Mouse (Mus musculus): ENCODE results near the gene Pla2g4b.

The Pla2g4b gene

GRCm38 (mm10) chr2:120062248-120062647, 29.0 kb downstream of the Pla2g4b start:
- no peak for DNase-seq (ENCODE audit: low spot score in 2 of 2)

DNA sequence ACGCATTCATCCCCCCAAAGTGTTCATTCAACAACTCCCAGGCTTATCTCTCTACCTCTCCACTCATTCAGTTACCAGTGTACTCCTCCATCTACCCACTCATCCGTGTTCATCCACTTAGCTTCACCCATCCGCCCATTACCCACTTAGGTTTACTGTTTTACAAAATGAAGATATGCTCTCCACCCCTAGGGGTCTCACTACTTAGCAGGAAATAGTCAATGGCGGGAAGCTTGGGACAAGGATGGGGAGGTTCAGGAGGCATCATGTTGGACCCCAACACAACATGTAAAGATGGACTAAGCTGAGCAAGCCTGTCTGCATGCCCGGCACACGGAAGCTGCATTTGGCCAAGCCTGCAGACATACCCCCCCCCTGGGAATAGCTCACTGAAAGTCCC, 31.4 kb downstream of the Pla2g4b start:
- no peak for DNase-seq (ENCODE audit: low spot score in 2 of 2)

DNA sequence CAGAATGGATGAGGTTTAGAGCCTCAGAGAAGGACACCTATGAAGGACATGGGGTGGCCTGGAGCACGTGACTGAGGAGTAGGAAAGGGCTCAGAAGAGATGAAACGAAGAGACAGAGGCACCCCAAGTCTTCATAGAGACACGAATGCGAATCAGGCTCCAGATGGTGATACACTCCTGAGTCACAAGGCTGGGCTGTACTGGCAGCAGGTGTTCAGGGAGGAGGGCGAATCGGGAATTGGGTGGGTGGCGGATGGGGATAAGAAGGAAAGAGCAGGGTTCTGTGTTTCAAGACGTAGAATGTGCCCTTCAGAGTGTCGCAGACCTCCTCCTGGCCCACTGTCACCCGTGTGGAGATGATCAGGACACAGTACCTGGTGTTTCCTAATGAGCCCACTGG, 32.0 kb downstream of the Pla2g4b start:
- peak; percentile 54 to 57 for DNase-seq (ENCODE audit: low spot score in 2 of 2)

GRCm38 (mm10) chr2:120066224-120066623, 33.0 kb downstream of the Pla2g4b start:
- DNase-seq (ENCODE audit: low spot score in 2 of 2), result no peak

GRCm38 (mm10) chr2:120068555-120069465, 35.6 kb downstream of the Pla2g4b start:
- no peak for DNase-seq (ENCODE audit: low spot score in 2 of 2)

- peak; percentile 79 to 80 for DNase-seq (ENCODE audit: low spot score in 2 of 2)
Measured at GRCm38 (mm10) chr2:120069466-120069990, 36.3 kb downstream of the Pla2g4b start.

GRCm38 (mm10) chr2:120074096-120074495, 40.9 kb downstream of the Pla2g4b start:
- no peak for DNase-seq (ENCODE audit: low spot score in 2 of 2)

DNA sequence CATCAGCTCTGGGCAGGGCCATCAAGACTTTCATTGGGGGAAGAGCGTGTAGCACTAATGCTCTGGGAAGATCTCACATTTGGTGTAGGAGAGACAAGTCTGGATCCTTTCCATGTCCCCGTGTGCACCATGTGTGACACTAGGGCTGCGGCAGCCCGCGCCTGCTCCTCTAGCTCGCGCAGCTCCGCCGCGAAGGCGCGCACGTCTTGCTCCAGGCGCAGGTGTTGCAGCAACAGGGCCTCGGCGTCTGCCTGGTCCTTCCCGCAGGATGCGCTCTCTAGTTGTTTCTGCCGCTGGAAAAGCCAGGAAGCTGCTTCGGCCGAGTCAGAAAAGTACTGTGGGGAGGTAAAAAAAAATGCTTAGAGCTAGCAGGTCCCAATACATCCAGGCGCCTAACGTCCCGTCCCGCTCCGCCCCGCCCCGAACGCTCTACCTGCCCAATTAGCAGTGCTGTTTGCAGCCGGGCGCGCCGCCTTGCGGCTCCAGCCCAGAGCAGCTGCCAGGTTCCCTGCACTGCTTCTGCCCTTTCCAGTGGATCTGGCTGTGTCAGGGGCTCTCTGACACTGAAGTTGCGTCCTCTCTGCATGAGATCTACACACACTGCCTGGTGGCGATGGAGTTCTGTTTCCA, 43.0 kb downstream of the Pla2g4b start:
- peak in 1 of 2 experiments; percentile 62 for DNase-seq (ENCODE audit: low spot score in 2 of 2)

DNA sequence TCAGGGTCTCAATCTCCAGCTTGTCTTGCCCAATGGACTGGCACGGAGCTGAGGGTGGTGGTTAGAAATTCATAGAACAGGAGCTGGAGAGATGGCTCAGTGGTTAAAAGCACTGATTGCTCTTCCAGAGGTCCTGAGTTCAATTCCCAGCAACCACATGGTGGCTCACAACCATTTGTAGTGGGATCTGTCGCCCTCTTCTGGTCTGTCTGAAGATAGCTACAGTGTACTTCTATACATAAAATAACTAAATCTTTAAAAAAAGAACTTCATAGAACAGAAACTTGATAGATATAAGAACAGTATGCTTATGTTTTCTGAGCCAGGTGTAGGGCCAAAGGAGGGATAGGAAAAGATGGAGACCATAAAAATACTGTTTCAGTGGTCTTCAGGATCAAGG, 49.2 kb downstream of the Pla2g4b start:
- DNase-seq (ENCODE audit: low spot score in 2 of 2), result no peak

DNA sequence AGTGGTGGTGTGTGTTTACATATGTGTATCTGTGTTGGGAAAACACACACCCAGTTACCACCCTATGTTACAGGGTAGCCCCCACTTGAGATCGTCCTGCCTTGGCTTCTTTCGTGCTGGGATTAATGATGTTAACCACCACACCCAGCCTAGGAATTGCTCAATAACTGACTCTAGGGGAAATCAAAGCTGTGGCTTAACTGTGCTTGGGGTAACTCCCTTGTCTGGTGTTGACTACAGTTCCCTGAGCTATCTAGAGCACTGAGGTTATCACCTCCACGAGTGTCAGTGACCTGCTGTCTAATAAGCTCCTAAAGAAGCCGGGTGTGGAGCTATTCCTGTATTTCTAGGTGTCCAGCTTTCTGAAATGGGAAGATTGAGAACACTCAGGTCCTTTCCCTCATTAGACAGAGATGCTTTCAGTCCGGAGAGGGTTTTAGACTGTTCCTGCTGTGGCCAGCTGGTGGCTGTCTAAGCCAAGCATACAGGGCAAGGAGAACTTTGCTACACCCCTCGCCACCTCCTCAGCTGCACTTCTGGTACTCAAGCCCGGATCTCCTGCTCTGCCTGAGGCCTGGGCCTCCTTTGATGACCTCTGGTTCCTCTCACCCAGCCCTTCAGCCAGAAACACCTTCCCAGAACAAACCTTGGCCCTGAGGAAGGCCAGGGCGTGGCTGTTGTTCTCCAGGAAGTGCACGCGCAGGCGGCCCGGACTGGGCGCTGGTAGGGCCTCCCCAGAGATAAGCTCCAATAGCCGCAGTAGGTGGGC, 51.6 kb downstream of the Pla2g4b start:
- no peak for DNase-seq (ENCODE audit: low spot score in 2 of 2)

DNA sequence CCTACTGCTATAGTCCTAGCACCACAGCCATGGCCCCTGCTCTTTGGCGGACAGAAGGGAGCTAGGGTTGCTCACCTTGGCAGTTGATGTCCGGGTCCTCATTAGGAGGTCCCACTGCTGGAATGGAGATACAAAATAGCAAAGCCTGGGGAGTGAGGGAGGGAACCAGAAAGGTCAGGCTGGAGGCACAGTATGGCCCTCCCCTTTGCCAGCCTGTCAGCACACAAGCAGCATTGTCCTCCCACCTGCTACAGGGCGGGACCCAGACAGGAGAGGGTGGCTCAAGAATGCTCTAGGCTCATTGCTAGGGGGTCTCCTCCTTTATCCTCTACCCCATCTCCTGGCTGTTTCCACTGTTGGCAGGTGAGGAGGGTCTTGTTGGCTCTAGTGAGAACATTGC, 52.8 kb downstream of the Pla2g4b start:
- no peak for DNase-seq (ENCODE audit: low spot score in 2 of 2)

DNA sequence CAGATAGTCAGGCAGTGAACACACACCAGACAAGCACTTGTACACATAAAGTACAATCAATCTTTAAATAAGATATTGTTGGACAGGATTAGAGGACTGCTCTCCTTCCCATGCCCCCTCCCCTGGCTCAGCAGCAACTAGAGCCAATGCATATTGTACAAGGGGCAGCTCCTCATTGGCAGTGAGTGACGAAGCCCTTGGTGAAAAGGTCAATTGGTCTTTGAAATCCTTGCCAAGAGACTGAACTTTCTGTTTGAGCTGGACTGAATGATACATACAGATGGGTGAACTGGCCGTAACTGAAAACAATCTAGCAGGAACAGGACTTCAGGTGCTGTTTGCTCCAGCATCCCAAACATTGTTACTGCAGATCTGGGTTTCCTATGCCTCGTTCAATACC, 54.2 kb downstream of the Pla2g4b start:
- DNase-seq (ENCODE audit: low spot score in 2 of 2), result no peak

DNA sequence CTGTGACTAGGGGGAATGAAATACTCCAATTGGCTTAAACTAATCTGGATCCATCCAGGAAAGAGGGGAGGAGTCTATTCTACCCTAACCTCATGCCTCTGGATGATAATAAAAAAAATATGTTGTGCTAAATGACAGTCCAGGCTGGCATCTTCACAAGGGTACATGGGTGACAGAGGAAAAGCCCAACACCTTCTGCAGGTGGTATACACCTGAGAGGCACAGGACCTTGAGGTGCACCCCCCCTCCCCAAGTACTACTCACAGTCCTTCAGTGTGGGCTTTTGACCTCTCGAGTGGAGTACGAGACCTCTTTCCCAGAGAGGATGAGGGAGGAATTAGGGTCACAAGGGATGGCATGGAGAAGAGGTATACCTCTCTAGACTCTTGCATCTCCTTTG, 54.7 kb downstream of the Pla2g4b start:
- DNase-seq (ENCODE audit: low spot score in 2 of 2), result no peak

GRCm38 (mm10) chr2:120090979-120091378, 57.8 kb downstream of the Pla2g4b start:
- no peak for DNase-seq (ENCODE audit: low spot score in 2 of 2)

Measured in right cerebral cortex, adult 2 months (tissue).